Mouse (Mus musculus) kidney, adult 8-10 months (tissue): ENCODE data around the gene Ehd4.

ENCODE experiments used
- DNase-seq, 2 experiments: peaks; one replicate each; pipeline ENCODE4 v3.0.0; 2022

Ehd4 gene

DNA sequence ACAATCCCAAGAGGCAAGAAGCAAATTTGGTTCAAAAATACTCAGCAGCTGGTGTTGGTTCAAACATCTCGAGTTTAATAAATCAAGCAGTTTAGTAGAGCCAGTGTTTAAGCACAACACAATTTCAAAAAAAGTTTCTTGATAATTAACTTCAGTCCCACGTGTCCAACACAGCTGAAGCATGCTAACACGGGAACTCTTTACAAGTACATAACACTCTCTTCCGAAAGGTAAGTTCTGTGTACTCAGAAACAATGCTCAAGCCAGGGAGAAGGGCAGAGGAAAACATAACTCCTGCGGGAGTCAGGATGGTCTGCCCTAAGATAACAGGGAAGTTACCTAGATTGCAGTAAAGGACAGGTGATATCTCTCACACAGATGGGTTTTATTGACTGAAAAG lies 12.1 kb downstream of the Ehd4 start:
- DNase-seq, result no peak

GRCm38 (mm10) chr2:120141671-120142070 lies 12.7 kb downstream of the Ehd4 start:
- no peak for DNase-seq

DNA sequence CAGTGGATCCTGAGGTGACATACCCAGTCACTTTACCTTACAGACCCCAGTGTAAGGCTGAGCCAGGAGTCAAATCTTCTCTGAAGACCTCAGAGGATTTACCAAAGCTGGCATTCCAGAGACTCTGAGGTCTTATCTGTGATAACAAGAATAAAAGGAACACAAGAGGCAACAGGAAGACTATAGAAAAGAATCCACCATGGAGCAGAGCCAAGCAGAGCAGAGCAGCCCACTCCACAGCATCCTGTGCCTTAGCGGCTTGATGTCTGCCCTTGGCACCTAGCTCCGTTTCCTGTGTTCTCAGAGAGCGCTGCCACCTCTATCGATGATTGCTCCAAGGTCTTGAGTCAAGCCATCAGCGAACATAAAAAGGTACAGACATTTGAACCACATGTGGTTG lies 14.1 kb downstream of the Ehd4 start:
- no peak for DNase-seq

DNA sequence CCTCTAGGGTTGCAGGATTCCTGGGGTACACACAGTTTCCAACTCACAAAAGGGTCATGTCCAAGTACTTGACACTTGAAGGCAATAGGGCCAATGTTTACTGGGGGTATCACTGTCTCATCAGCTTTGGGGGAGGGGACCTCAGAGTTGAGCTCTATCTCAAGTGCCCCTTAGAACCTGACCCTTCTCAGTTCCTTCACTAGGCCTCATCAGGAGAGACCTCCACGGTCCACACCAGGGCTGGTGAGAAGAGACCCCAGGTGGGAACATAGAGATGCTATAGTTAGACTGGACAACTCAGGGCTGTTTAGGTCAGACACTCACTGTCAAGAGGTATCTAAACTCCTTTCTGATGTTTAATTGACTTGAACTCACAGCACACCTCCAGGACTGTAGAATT lies 15.3 kb downstream of the Ehd4 start:
- DNase-seq, result no peak

- DNase-seq, result no peak
These were observed 17.1 kb downstream of the Ehd4 start for GRCm38 (mm10) chr2:120137281-120137680.

DNA sequence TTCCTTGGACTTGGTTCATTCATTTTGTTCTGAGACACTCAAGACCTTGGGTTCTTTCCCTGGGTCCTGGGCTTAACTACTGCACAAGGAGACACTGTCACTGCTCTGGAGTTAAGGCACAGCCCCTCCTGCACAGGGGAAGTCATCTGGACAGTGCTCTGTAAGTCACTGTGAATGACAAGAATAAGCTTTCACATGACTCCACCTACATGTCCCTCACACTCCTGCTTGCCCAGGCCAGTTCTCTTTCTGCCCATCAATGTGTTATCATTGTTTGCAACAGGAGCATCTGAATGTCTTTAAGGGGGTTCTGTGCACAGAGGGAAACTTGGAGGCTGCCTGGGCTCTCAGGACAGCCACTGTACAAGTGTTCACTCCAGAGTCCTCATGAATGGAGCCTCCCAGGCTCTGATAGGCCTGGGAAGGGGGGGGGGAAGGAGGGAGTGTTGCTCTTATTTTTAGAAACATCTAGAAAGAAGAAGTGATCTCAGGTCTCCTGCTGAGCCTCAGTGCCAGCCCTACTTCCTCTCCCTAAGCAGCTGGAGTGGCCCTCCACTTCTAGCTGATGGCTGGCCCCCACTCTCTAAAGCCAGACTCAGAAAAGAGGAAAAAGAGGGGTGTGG lies 19.8 kb downstream of the Ehd4 start:
- DNase-seq, result no peak

GRCm38 (mm10) chr2:120131881-120132280 lies 22.5 kb downstream of the Ehd4 start:
- no peak for DNase-seq

DNA sequence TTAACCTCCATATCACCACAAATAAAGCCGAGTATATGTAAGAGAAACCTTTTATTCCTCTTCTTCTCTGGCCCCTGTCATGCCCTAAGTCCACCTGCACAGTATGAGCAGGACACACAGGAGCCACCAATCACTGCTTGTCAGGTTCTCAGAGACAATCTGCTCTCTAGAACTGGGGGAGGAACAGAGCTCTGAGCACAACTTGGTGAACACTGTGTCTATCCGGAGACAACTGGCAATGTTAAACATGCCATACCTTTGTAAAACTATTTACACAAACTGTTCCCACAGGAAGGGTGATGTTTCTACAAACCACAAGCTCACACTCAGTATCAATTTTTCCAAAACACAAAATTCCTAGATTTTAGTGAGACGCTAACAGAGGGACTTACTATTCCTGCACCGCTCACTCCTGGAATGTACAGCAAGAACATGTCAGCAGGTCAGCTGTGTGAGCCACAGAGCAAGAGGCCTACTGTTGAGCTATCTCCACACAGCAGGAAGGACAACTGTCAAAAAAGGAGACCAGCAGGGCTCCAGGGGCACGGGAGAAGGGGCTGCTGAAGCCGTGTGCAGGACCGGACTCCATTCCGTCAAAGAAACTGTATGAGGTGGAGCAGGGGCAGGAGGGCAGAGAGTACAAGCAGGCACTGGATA lies 25.0 kb downstream of the Ehd4 start:
- DNase-seq, result no peak

DNA sequence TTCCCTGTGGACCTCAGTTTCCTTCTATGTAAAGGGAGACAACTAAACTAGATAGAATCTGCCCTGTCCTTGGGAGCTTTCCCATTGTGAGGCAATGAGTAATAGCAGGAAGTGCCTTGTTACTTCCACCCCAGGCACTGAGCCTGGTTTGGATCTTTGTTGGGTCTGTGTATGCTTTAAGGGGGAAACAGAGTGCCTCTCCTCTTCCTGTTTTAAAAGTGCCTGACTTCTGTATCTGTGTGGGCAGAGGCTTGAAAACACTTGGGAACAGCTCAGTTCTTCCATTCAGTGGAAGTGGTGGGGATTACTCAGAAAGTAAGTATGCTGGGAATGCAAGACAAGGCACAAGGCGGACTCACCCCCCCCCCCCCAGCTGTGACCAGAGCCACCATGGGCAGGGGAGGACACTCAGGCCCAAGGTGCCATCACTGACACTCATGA lies 25.8 kb downstream of the Ehd4 start:
- DNase-seq, result peak; percentile 47 to 67

DNA sequence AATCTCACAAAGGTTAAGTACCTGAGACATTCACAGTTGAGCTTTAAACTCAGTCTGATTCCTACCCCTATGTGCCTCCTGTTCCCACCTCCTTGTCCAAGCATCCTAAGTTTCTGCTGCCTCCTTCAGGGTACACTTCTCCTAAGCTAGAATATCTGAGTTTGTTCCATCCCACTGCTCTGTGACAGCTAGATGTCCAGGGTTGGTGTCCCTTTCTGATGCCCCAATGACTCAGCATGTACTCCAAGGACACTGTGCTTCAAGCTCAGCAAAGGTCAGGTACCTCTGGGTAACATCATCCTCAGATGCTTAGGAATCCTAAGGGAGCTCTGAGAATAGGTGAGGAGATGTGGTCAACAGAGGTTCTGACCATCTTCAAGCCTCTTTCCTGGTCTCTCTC lies 26.4 kb downstream of the Ehd4 start:
- no peak for DNase-seq

- DNase-seq, result no peak
These were observed 27.5 kb downstream of the Ehd4 start for GRCm38 (mm10) chr2:120126901-120127300.

DNA sequence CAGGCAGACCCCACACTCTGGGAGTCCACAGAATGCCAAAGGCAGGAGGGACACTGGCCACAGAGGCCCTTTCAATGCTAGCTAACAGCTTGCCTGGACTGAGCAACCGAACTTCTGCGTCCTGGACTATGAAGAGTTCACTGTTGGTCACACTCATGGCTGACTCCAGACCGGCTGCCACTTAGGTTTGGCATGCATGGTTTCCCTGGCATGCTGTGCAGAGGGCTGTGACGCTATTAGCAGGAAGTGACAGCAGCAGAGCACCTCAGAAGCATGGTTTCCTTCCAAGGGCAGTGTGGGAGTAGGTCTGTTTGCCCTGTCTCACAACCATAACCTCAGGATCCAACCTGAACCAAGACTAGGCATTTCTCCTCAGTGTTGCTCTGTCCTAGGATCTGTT lies 28.0 kb downstream of the Ehd4 start:
- DNase-seq, result no peak

GRCm38 (mm10) chr2:120125461-120125860 lies 28.9 kb downstream of the Ehd4 start:
- no peak for DNase-seq

- no peak for DNase-seq
These were observed 29.5 kb downstream of the Ehd4 start for GRCm38 (mm10) chr2:120124946-120125345.

DNA sequence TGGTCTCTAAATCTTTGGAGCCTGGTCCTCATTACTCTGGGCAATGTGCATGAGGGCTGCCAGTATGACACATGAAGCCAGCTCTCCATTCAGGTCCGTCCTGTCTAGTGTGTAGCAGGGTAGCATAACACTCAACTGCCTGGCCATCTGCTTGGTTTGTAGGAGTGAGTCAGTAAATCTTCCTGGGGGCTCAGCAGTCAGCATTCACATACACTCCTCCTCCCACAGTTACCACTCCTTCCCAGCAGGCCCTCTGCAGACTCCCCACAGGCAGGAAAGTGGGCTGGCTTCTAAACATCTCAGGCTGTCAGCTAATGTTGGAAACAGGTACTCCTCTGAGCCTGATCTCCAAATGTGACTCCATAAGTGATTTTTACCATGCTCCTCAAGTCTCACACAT lies 30.3 kb downstream of the Ehd4 start:
- no peak for DNase-seq

- DNase-seq, result no peak
These were observed 31.4 kb downstream of the Ehd4 start for GRCm38 (mm10) chr2:120122983-120123382.

- DNase-seq, result no peak
These were observed 37.1 kb downstream of the Ehd4 start for GRCm38 (mm10) chr2:120117346-120117745.

GRCm38 (mm10) chr2:120116362-120116761 lies 38.0 kb downstream of the Ehd4 start:
- DNase-seq, result no peak

DNA sequence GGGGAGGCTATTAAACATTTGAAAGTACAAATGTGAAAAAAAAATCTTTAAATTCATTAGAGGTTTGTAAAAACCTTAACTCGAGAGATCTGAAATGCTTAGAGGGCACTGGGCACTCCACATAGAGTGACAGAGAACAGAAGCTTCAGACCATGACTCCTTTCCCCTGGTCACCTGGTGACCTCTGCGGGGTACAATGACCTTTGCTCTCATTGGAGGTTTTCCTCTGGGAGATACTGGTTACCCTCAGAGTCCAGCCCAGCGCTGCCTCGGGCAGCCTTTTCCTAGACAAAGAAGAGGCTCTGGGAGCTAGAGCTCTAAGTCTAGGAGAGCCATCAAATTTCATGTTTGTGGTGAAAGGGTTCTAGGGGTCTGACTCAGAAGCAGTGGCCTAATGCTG lies 39.4 kb downstream of the Ehd4 start:
- DNase-seq, result no peak

DNA sequence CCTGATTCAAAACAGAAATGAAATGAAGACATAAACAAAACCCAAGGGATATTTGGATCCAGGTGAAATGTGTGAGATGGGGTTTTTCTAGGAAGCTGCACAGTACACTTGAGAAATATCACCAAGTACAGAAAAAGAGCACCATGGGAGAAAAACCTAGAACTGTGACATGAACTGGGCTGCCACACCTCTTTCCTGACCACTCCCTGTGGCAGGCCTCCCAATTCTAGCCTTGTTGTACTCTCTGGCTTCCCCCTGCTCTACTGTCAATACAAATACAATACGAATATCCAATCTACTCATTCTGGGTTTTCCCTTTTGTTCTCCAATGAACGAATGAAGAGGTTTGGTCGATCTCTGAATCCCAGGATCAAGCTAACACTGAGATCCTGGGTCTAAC lies 40.4 kb downstream of the Ehd4 start:
- DNase-seq, result no peak

DNA sequence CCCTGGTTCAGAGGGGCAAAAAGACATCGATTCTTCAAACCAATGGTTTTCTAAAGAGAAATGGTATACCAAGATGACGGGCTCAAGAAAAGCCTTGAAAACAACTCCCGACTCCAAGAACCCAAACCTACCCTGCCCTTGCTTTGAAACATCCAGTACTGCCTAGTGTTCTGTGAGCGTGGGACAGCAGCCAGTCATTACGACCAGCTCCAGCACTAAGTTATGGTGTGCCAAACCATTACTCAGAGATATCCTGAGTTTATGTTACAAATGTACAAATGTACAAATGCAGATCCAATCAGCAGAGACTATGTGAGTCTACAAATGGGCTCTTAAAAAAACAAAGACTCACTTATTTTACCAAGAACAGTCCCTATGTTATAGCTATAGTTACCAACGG lies 40.9 kb downstream of the Ehd4 start:
- no peak for DNase-seq

DNA sequence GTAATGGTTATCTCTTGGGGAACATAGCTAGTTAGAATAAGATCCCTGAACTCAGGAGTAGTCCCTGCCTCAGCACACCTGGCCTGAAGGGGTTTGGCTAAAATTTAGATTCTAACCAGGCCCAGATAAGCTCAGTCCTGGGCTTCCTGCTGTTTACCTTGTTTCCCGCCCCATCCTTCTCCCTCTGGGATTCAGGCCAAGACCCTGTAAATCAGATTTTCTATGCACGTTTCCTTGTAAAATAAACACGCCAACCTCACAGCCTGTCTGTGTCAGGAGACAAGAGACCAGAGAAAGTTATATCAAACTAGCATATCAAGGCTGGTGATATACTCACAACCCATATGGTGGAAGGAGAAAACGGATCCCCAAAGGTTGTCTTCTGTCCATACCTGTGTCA lies 42.8 kb downstream of the Ehd4 start:
- DNase-seq, result no peak

DNA sequence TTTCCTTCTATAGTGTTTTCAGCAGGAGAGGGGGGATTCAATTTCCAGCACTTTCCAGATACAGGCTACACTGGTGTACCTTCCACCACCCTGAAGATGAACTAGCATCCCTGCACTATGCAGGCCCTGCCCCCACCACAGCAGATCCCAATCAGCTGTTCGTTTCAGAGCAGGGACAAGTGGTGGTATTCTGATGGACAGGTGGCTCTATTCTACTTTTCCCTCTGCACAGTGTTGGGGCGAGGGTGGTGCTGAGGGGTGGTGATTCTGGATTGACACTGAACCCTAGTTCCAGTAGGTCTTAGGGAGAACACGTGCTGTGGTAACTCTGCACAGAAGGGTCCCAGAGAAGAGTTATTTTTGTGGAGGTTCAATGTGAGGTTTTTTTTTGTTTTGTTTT lies 43.2 kb downstream of the Ehd4 start:
- DNase-seq, result no peak

DNA sequence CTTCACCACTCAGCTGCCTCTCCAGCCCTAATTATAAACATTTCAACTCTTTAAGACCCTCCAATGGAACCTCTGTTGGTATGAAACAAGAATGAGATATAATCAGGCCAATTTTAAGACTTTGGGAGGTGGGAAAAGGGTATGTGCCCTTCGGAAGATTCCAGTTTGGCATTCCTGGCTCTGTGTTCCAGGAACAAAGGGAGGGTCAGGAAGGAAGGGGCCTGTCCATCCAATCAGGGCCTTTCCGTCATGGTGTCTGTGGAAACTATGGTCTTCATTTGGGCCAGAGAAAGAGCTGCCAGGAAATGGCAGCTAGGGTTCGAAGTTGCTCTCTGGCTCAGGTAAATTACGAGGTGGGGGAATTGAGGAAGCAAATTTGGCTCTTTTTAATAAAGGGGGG lies 46.3 kb downstream of the Ehd4 start:
- no peak for DNase-seq

DNA sequence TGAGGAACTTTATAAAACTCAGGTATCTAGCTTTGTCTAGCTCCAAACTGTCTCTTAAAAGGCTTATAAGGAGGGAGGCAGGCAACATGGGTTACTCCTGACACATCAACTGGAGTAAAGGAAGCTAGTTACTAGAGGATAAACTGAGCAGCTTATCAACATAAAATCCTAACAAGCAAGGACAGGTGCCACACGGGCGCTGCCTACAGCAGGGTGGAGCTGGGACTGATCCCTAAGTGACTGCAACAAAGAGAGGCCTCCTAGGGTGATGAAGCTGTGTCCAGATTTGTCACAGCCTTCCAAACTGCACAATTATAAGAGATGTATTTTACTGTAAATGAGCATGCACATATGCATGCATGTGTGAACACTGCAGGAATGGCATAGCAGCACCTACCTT lies 47.0 kb downstream of the Ehd4 start:
- no peak for DNase-seq
